Mouse (Mus musculus) hindbrain, embryonic 13.5 days (tissue): ENCODE data around the gene Itpripl2. TPM values are rescaled to one million over a fixed set of nuclear protein-coding genes. Genes with fewer than 3 reads are reported as not detected.

ENCODE experiments used
- ATAC-seq: fragments of 200-750 bp; cut with Nextera tagmentation; 2 replicates; pipeline ENCODE4 v1.8.0; 2017; ENCODE audit warnings: moderate TSS enrichment; ENCODE audit not compliant: low FRiP score
- H3K27ac ChIP-seq: fragments of 300-500 bp; sonication (generic); 2 replicates; pipeline ENCODE4 v1.5.1; 2015; ENCODE audit warnings: inconsistent platforms, mild to moderate bottlenecking, moderate library complexity
- H3K27me3 ChIP-seq: fragments of 300-500 bp; sonication (generic); 2 replicates; pipeline ENCODE4 v1.6.1; 2015; ENCODE audit warnings: mild to moderate bottlenecking, inconsistent platforms
- H3K36me3 ChIP-seq: fragments of 300-500 bp; sonication (generic); 2 replicates; pipeline ENCODE4 v1.6.1; 2015; ENCODE audit warnings: mild to moderate bottlenecking, inconsistent platforms
- H3K4me1 ChIP-seq: fragments of 300-500 bp; sonication (generic); replicated peaks from 2 replicates; pipeline ENCODE4 v1.6.1; 2015; ENCODE audit warnings: inconsistent platforms
- H3K4me2 ChIP-seq: fragments of 300-500 bp; sonication (generic); 2 replicates; pipeline ENCODE4 v1.6.1; 2015; ENCODE audit warnings: inconsistent platforms, mild to moderate bottlenecking, moderate library complexity
- H3K4me3 ChIP-seq: fragments of 300-500 bp; sonication (generic); 2 replicates; pipeline ENCODE4 v1.5.1; 2015; ENCODE audit warnings: mild to moderate bottlenecking, inconsistent platforms
- H3K9ac ChIP-seq: fragments of 300-500 bp; sonication (generic); 2 replicates; pipeline ENCODE4 v1.6.1; 2015; ENCODE audit warnings: mild to moderate bottlenecking, inconsistent platforms
- H3K9me3 ChIP-seq: fragments of 300-500 bp; sonication (generic); 2 replicates; pipeline ENCODE4 v1.6.1; 2016; ENCODE audit warnings: inconsistent platforms
- WGBS: fragments of 180-500 bp; shearing (Covaris S2); methylation state at CpG from one replicate; pipeline ENCODE4 v1.1.7; 2015; 5-methylcytosine and 5-hydroxymethylcytosine counted together
- polyA plus RNA-seq: library from polyadenylated mRNA; unstranded; fragments of >200 nt; fragmentation: Nextera tagmentation; extraction: Ambion mirVana; gene quantifications from 2 replicates; pipeline ENCODE4 v1.2.1, GENCODE M21; 2015

Gene Itpripl2
- polyA plus RNA-seq: 1.1 and 1.2 TPM in 2 replicates

- Histone ChIP-seq H3K36me3 (no peaks in the 10 kb centered on the region), H3K27ac (peak within 1 kb of the TSS; percentile 64)
These were observed at the start of gene Itpripl2 for GRCm38 (mm10) chr7:118491431-118492147. TSS of gene Itpripl2 (minus strand) at chr7:118491975.

GRCm38 (mm10) chr7:118535076-118535475 lies 43.3 kb upstream of the Itpripl2 start:
- Histone ChIP-seq H3K9ac (no peak overlapping the region), H3K36me3 (peaks cover 20% of the 10 kb centered on the region), H3K27ac (no peak overlapping the region), H3K9me3 (no peaks in the 10 kb centered on the region), H3K4me1 (peaks cover 4% of the 10 kb centered on the region), H3K27me3 (no peaks in the 10 kb centered on the region), H3K4me2 (no peak overlapping the region), H3K4me3 (no peak overlapping the region)
- ATAC-seq: no peak
- WGBS: 94% methylated on average over 4 of the region's 4 CpGs

More at GRCm38 (mm10) chr7:118491431-118492147, at the start of gene Itpripl2:
- under 1% methylated on average over 54 of the region's 55 CpGs for WGBS
- Histone ChIP-seq H3K9me3 (no peaks in the 10 kb centered on the region), H3K27me3 (peaks cover 66% of the 10 kb centered on the region), H3K4me1 (peaks cover 27% of the 10 kb centered on the region), H3K4me3 (peak within 1 kb of the TSS; percentile 51), H3K4me2 (peak within 1 kb of the TSS; percentile 74), H3K9ac (peak within 1 kb of the TSS; percentile 73)
- ATAC-seq: peak; percentile 77

GRCm38 (mm10) chr7:118534326-118534725 lies 42.6 kb upstream of the Itpripl2 start:
- H3K4me2 ChIP-seq: no peak overlapping the region
- H3K9me3 ChIP-seq: no peaks in the 10 kb centered on the region
- WGBS: 80% methylated on average over 3 of the region's 3 CpGs
- H3K36me3 ChIP-seq: peaks cover 14% of the 10 kb centered on the region
- peaks cover 4% of the 10 kb centered on the region for H3K4me1 ChIP-seq
- no peak overlapping the region for H3K4me3 ChIP-seq
- H3K27me3 ChIP-seq: no peaks in the 10 kb centered on the region
- no peak for ATAC-seq
- no peak overlapping the region for H3K27ac ChIP-seq
- no peak overlapping the region for H3K9ac ChIP-seq

GRCm38 (mm10) chr7:118533178-118533578 lies 41.4 kb upstream of the Itpripl2 start, which contains the start of gene Coq7:
TSS of gene Coq7 (minus strand) at chr7:118533356.
- H3K27me3 ChIP-seq: no peaks in the 10 kb centered on the region
- 0% methylated on average over 31 of the region's 31 CpGs for whole genome bisulfite sequencing
- ATAC-seq: peak; percentile 100
- H3K4me1 ChIP-seq: peaks cover 4% of the 10 kb centered on the region
- peak within 1 kb of the TSS; percentile 98 for H3K27ac ChIP-seq
- peak within 1 kb of the TSS; percentile 79 for H3K9ac ChIP-seq
- peak within 1 kb of the TSS; percentile 61 for H3K4me3 ChIP-seq
- peak within 1 kb of the TSS; percentile 68 for H3K4me2 ChIP-seq
- H3K36me3 ChIP-seq: peaks cover 18% of the 10 kb centered on the region
- H3K9me3 ChIP-seq: no peaks in the 10 kb centered on the region

- ATAC-seq: peak; percentile 96
These were observed 40.9 kb upstream of the Itpripl2 start for GRCm38 (mm10) chr7:118532519-118533177.

GRCm38 (mm10) chr7:118526967-118527366 lies 35.2 kb upstream of the Itpripl2 start:
- 87% methylated on average over 4 of the region's 4 CpGs for WGBS
- peaks cover 60% of the 10 kb centered on the region for H3K36me3 ChIP-seq
- no peak overlapping the region for H3K9ac ChIP-seq
- no peaks in the 10 kb centered on the region for H3K27me3 ChIP-seq
- no peak overlapping the region for H3K4me3 ChIP-seq
- H3K4me1 ChIP-seq: no peaks in the 10 kb centered on the region
- H3K4me2 ChIP-seq: no peak overlapping the region
- ATAC-seq: no peak
- H3K9me3 ChIP-seq: no peaks in the 10 kb centered on the region
- H3K27ac ChIP-seq: no peak overlapping the region

More at GRCm38 (mm10) chr7:118532519-118533177, 40.9 kb upstream of the Itpripl2 start:
- peak overlapping the region; percentile 61 for H3K4me3 ChIP-seq
- H3K4me2 ChIP-seq: peak overlapping the region; percentile 68
- peaks cover 23% of the 10 kb centered on the region for H3K36me3 ChIP-seq
- H3K27ac ChIP-seq: peak overlapping the region; percentile 98
- H3K4me1 ChIP-seq: peaks cover 4% of the 10 kb centered on the region
- no peaks in the 10 kb centered on the region for H3K9me3 ChIP-seq
- no peaks in the 10 kb centered on the region for H3K27me3 ChIP-seq
- H3K9ac ChIP-seq: peak overlapping the region; percentile 79
- under 1% methylated on average over 36 of the region's 36 CpGs for WGBS

GRCm38 (mm10) chr7:118522077-118522476 lies 30.3 kb upstream of the Itpripl2 start:
- Histone ChIP-seq H3K27me3 (no peaks in the 10 kb centered on the region), H3K27ac (no peak overlapping the region), H3K4me2 (no peak overlapping the region), H3K36me3 (peaks cover 36% of the 10 kb centered on the region), H3K9ac (no peak overlapping the region), H3K4me1 (0 out of 2 replicates have a peak, but pooled peaks cover 5% of the 10 kb centered on the region), H3K9me3 (no peaks in the 10 kb centered on the region), H3K4me3 (no peak overlapping the region)
- no peak for ATAC-seq
- WGBS: 86% methylated on average over 5 of the region's 5 CpGs

GRCm38 (mm10) chr7:118519661-118520060 lies 27.9 kb upstream of the Itpripl2 start:
- no peak for ATAC-seq
- 84% methylated on average over 8 of the region's 8 CpGs for WGBS
- no peak overlapping the region for H3K4me2 ChIP-seq
- H3K36me3 ChIP-seq: peaks cover 13% of the 10 kb centered on the region
- no peak overlapping the region for H3K9ac ChIP-seq
- no peak overlapping the region for H3K4me3 ChIP-seq
- H3K27me3 ChIP-seq: no peaks in the 10 kb centered on the region
- 0 out of 2 replicates have a peak, but pooled peaks cover 5% of the 10 kb centered on the region for H3K4me1 ChIP-seq
- H3K27ac ChIP-seq: no peak overlapping the region
- no peaks in the 10 kb centered on the region for H3K9me3 ChIP-seq

GRCm38 (mm10) chr7:118518687-118519086 lies 26.9 kb upstream of the Itpripl2 start:
- Histone ChIP-seq H3K9me3 (no peaks in the 10 kb centered on the region), H3K4me2 (no peak overlapping the region; the same call in 1 of the 2 replicates), H3K27ac (no peak overlapping the region), H3K4me1 (0 out of 2 replicates have a peak, but pooled peaks cover 5% of the 10 kb centered on the region), H3K9ac (no peak overlapping the region), H3K36me3 (peaks cover 10% of the 10 kb centered on the region), H3K4me3 (no peak overlapping the region), H3K27me3 (no peaks in the 10 kb centered on the region)
- WGBS: 2% methylated on average over 18 of the region's 18 CpGs
- ATAC-seq: peak; percentile 61

- Histone ChIP-seq H3K9me3 (no peaks in the 10 kb centered on the region), H3K27ac (no peak overlapping the region), H3K9ac (no peak overlapping the region), H3K4me3 (no peak overlapping the region), H3K4me1 (0 out of 2 replicates have a peak, but pooled peaks cover 5% of the 10 kb centered on the region), H3K4me2 (no peak overlapping the region), H3K27me3 (no peaks in the 10 kb centered on the region), H3K36me3 (peaks cover 6% of the 10 kb centered on the region; the same call in 1 of the 2 replicates)
- ATAC-seq: no peak
- WGBS: 68% methylated on average over 2 of the region's 2 CpGs
These were observed 26.0 kb upstream of the Itpripl2 start for GRCm38 (mm10) chr7:118517819-118518218.

- no peak overlapping the region for H3K9ac ChIP-seq
- WGBS: 81% methylated on average over 7 of the region's 7 CpGs
- ATAC-seq: no peak
- H3K27me3 ChIP-seq: 0 out of 2 replicates have a peak, but pooled peaks cover 3% of the 10 kb centered on the region
- H3K27ac ChIP-seq: no peak overlapping the region
- no peaks in the 10 kb centered on the region for H3K4me1 ChIP-seq
- no peaks in the 10 kb centered on the region for H3K36me3 ChIP-seq
- H3K4me2 ChIP-seq: no peak overlapping the region
- H3K9me3 ChIP-seq: peaks cover under 1% of the 10 kb centered on the region; the same call in 1 of the 2 replicates
- no peak overlapping the region for H3K4me3 ChIP-seq
These were observed 16.8 kb upstream of the Itpripl2 start for GRCm38 (mm10) chr7:118508556-118508955.

GRCm38 (mm10) chr7:118503844-118504243 lies 12.1 kb upstream of the Itpripl2 start:
- H3K9me3 ChIP-seq: peaks cover 3% of the 10 kb centered on the region; the same call in 1 of the 2 replicates
- H3K27me3 ChIP-seq: 0 out of 2 replicates have a peak, but pooled peaks cover 5% of the 10 kb centered on the region
- no peaks in the 10 kb centered on the region for H3K36me3 ChIP-seq
- no peak overlapping the region for H3K27ac ChIP-seq
- 67% methylated on average over 4 of the region's 4 CpGs for WGBS
- H3K4me2 ChIP-seq: no peak overlapping the region
- no peak overlapping the region for H3K4me3 ChIP-seq
- no peaks in the 10 kb centered on the region for H3K4me1 ChIP-seq
- no peak for ATAC-seq
- H3K9ac ChIP-seq: no peak overlapping the region
